Comparison of ENCODE assay signal across 8 mouse cellular contexts in the genomic region with DNA sequence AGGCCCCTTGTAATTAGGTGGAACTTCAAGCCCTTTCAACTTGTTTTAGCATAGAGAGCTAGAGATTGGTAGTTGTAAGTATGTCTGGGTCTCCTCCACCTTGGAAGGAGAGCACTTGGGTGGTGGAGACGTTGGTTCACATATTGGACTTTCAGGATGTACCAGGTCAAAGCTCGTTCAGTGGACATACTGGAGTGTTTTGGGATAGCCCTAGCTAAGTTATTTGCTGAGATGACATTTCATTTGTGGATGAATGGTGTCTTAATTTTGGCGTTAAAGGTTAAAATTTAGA. TPM values are rescaled to one million over a fixed set of nuclear protein-coding genes. Genes with fewer than 3 reads are reported as not detected.
A peak's percentile ranks its signal among the peaks of the same experiment; 100 is the strongest.
DNase-seq lines count a peak whose midpoint lies in the region; ATAC-seq and TF ChIP-seq lines count a peak whose summit lies in the region.

No protein-coding gene starts in this region.

- peak overlapping the region; percentile 90 for H3K4me2 ChIP-seq in lung, embryonic 14.5 days
- peak overlapping the region; percentile 79 for H3K4me2 ChIP-seq in embryonic facial prominence, embryonic 12.5 days (replicated peaks)
- peak overlapping the region; percentile 77 for H3K4me2 ChIP-seq in intestine, embryonic 14.5 days (ENCODE audit: low read length)
- H3K4me2 ChIP-seq in midbrain, embryonic 15.5 days, result peak overlapping the region; percentile 88

- ATAC-seq in lung, embryonic 14.5 days (ENCODE audit: insufficient read depth), result no peak
- no peak for ATAC-seq in embryonic facial prominence, embryonic 12.5 days (ENCODE audit: insufficient number of reproducible peaks, insufficient read depth, low FRiP score, low TSS enrichment)
- ATAC-seq in intestine, embryonic 14.5 days (replicated peaks; ENCODE audit: low FRiP score, low TSS enrichment, low read depth), result no peak
- ATAC-seq in midbrain, embryonic 15.5 days (replicated peaks), result no peak

- no peaks in the 10 kb centered on the region for H3K36me3 ChIP-seq in lung, embryonic 14.5 days (ENCODE audit: insufficient read depth)
- no peaks in the 10 kb centered on the region for H3K36me3 ChIP-seq in embryonic facial prominence, embryonic 12.5 days
- no peaks in the 10 kb centered on the region for H3K36me3 ChIP-seq in intestine, embryonic 14.5 days (ENCODE audit: control insufficient read depth, insufficient read depth, low read length)
- no peaks in the 10 kb centered on the region for H3K36me3 ChIP-seq in midbrain, embryonic 15.5 days (replicated peaks)

- H3K4me3 ChIP-seq in lung, embryonic 14.5 days (ENCODE audit: low read depth, low read length), result peak overlapping the region; percentile 96
- peak overlapping the region; percentile 77 for H3K4me3 ChIP-seq in embryonic facial prominence, embryonic 12.5 days
- peak overlapping the region; percentile 96 for H3K4me3 ChIP-seq in intestine, embryonic 14.5 days (ENCODE audit: low read depth, low read length)
- peak overlapping the region; percentile 92 for H3K4me3 ChIP-seq in midbrain, embryonic 15.5 days

- H3K27ac ChIP-seq in lung, embryonic 14.5 days (ENCODE audit: low read depth), result peak overlapping the region; percentile 98; the same call in 1 of the 2 replicates
- 0 out of 2 replicates have a peak overlapping the region, but pooled peaks have one; percentile 98 for H3K27ac ChIP-seq in embryonic facial prominence, embryonic 12.5 days
- H3K27ac ChIP-seq in intestine, embryonic 14.5 days (ENCODE audit: low read depth), result no peak overlapping the region
- peak overlapping the region; percentile 95; the same call in 1 of the 2 replicates for H3K27ac ChIP-seq in midbrain, embryonic 15.5 days

- TF ChIP-seq CTCF in lung, embryonic 14.5 days (IDR thresholded peaks at IDR 0.05; ENCODE audit: low read depth), result no peak

- H3K9ac ChIP-seq in lung, embryonic 14.5 days, result peak overlapping the region; percentile 96
- peak overlapping the region; percentile 98 for H3K9ac ChIP-seq in embryonic facial prominence, embryonic 12.5 days
- peak overlapping the region; percentile 94 for H3K9ac ChIP-seq in intestine, embryonic 14.5 days (ENCODE audit: low read length)
- peak overlapping the region; percentile 83 for H3K9ac ChIP-seq in midbrain, embryonic 15.5 days

- no peak for DNase-seq in lung, embryonic 14.5 days
- DNase-seq in lung, postnatal 4 days, result no peak
- peak; percentile 64 for DNase-seq in intestine, embryonic 14.5 days (ENCODE audit: low spot score)
- DNase-seq in gastrocnemius, postnatal 14 days, result no peak
- DNase-seq in natural killer cell, adult 2 months (ENCODE audit: low spot score in 2 of 2), result no peak
- DNase-seq in lung, postnatal 25 days (ENCODE audit: low spot score), result no peak

- intact Hi-C loops in gastrocnemius, postnatal 14 days (cut with DNase I; ENCODE audit: low total_unique reads), result no loop called here

- H3K4me1 ChIP-seq in lung, embryonic 14.5 days (ENCODE audit: insufficient read depth), result peaks cover 11% of the 10 kb centered on the region
- H3K4me1 ChIP-seq in embryonic facial prominence, embryonic 12.5 days, result peaks cover 16% of the 10 kb centered on the region
- H3K4me1 ChIP-seq in intestine, embryonic 14.5 days (replicated peaks; ENCODE audit: control insufficient read depth, insufficient read depth, low read length), result peaks cover 19% of the 10 kb centered on the region
- peaks cover 24% of the 10 kb centered on the region for H3K4me1 ChIP-seq in midbrain, embryonic 15.5 days

- H3K9me3 ChIP-seq in lung, embryonic 14.5 days (ENCODE audit: low read depth, low read length), result no peaks in the 10 kb centered on the region
- no peaks in the 10 kb centered on the region for H3K9me3 ChIP-seq in embryonic facial prominence, embryonic 12.5 days
- no peaks in the 10 kb centered on the region for H3K9me3 ChIP-seq in intestine, embryonic 14.5 days (ENCODE audit: control insufficient read depth, low read length)
- no peaks in the 10 kb centered on the region for H3K9me3 ChIP-seq in midbrain, embryonic 15.5 days

- WGBS in lung, embryonic 14.5 days, result 10% methylated on average over 3 of the region's 3 CpGs
- WGBS in embryonic facial prominence, embryonic 12.5 days, result 16% methylated on average over 3 of the region's 3 CpGs
- 14% methylated on average over 3 of the region's 3 CpGs for WGBS in intestine, embryonic 14.5 days
- 19% methylated on average over 3 of the region's 3 CpGs for WGBS in midbrain, embryonic 15.5 days

- no peaks in the 10 kb centered on the region for H3K27me3 ChIP-seq in lung, embryonic 14.5 days (ENCODE audit: insufficient read depth, low read length)
- H3K27me3 ChIP-seq in embryonic facial prominence, embryonic 12.5 days, result no peaks in the 10 kb centered on the region
- H3K27me3 ChIP-seq in intestine, embryonic 14.5 days (replicated peaks; ENCODE audit: control insufficient read depth, insufficient read depth, low read length), result no peaks in the 10 kb centered on the region
- H3K27me3 ChIP-seq in midbrain, embryonic 15.5 days (replicated peaks), result no peaks in the 10 kb centered on the region

RNA-seq across cellular contexts. Expression of a gene that starts 1.4 kb away (rescaled TPM):
- 98.4 and 99.8 TPM in 2 replicates for polyA plus RNA-seq in lung, embryonic 14.5 days (2014; fragmentation: Nextera tagmentation; extraction: Ambion mirVana)
- 96.5 and 98.3 TPM in 2 replicates for polyA plus RNA-seq in embryonic facial prominence, embryonic 12.5 days (2016; fragmentation: Nextera tagmentation; extraction: Ambion mirVana)
- polyA plus RNA-seq in intestine, embryonic 14.5 days (2014; fragmentation: Nextera tagmentation; extraction: Ambion mirVana), result 105 and 109 TPM in 2 replicates
- 80.6 and 95.1 TPM in 2 replicates for polyA plus RNA-seq in midbrain, embryonic 15.5 days (2015; fragmentation: Nextera tagmentation; extraction: Ambion mirVana)
- total RNA-seq in gastrocnemius, postnatal 14 days (2021), result 10 to 100 TPM; 53.7 to 60.7 TPM

RNA-seq across cellular contexts. Expression of a gene that starts 40.2 kb away (rescaled TPM):
- polyA plus RNA-seq in lung, embryonic 14.5 days (2014; fragmentation: Nextera tagmentation; extraction: Ambion mirVana), result 61.3 and 65.0 TPM in 2 replicates
- polyA plus RNA-seq in embryonic facial prominence, embryonic 12.5 days (2016; fragmentation: Nextera tagmentation; extraction: Ambion mirVana), result 51.0 and 56.1 TPM in 2 replicates
- 60.1 and 63.8 TPM in 2 replicates for polyA plus RNA-seq in intestine, embryonic 14.5 days (2014; fragmentation: Nextera tagmentation; extraction: Ambion mirVana)
- polyA plus RNA-seq in midbrain, embryonic 15.5 days (2015; fragmentation: Nextera tagmentation; extraction: Ambion mirVana), result 45.6 and 46.7 TPM in 2 replicates
- 10 to 100 TPM; 26.1 to 27.9 TPM for total RNA-seq in gastrocnemius, postnatal 14 days (2021)
